Mouse (Mus musculus): ENCODE data around the gene Defb29. TPM values are rescaled to one million over a fixed set of nuclear protein-coding genes. Genes with fewer than 3 reads are reported as not detected.

Defb29 gene
- polyA plus RNA-seq, 1 experiment from 2014 or later = not detected

DNA sequence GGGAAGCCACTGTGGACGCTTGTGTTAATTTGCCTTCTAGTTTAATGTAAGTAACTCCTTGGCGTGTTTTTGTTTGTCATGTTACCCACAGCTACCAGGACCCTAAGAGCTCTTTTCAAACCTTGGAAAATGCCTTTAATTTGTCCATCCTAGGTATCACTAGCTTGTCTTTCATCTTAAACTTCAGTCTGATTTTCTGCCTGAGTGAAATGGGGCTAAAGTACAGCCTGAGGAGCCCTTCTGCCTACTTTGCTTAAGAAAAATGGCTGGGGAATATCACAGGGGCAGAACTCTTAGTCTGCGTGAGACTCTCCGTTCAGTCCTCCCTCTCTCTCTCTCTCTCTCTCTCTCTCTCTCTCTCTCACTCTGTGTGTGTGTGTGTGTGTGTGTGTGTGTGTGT, 30.0 kb upstream of the Defb29 start:
- H3K4me2 ChIP-seq (ENCODE audit: low read depth, low read length) = no peak overlapping the region
- WGBS = 72% methylated on average over 4 of the region's 4 CpGs
- no peaks in the 10 kb centered on the region for H3K9me3 ChIP-seq (ENCODE audit: control insufficient read depth, low read length)
- no peak overlapping the region for H3K4me3 ChIP-seq (ENCODE audit: low read length)
- no peak for ATAC-seq
- H3K27ac ChIP-seq (ENCODE audit: low read length) = no peak overlapping the region
- H3K9ac ChIP-seq (ENCODE audit: low read depth, low read length) = no peak overlapping the region
- H3K36me3 ChIP-seq (ENCODE audit: control insufficient read depth, insufficient read depth, low read length) = no peaks in the 10 kb centered on the region
- no peaks in the 10 kb centered on the region for H3K4me1 ChIP-seq (ENCODE audit: control insufficient read depth, insufficient read depth, low read length)
- no peaks in the 10 kb centered on the region; the same call in 1 of the 2 replicates for H3K27me3 ChIP-seq (replicated peaks; ENCODE audit: control insufficient read depth, insufficient read depth, low read length)

DNA sequence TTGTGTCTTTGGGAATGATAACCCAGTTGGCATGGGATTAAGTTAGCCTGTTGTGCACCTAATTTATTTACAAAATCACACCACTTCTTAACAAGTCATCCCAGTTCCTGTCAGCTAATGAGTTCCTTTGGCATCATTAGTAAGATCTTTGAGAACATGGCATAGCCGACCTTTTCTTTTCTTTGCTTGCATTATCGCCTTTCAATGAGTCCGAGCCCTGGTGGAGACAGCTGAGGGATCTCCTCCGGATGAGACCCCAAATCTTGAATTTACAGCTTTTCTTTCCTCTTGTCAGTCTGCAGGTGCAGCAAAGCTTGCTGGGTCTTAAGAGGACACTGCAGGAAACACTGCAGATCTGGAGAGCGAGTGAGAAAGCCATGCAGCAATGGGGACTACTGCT, 29.1 kb upstream of the Defb29 start, which contains the start of gene Gm17416:
Gene Gm17416 (plus strand): TSS at position 301 of the 400 bp plus-strand sequence.
- Histone ChIP-seq H3K27ac (ENCODE audit: low read length) (no peak within 1 kb of the TSS), H3K4me2 (ENCODE audit: low read depth, low read length) (no peak within 1 kb of the TSS), H3K36me3 (ENCODE audit: control insufficient read depth, insufficient read depth, low read length) (no peaks in the 10 kb centered on the region), H3K9ac (ENCODE audit: low read depth, low read length) (no peak within 1 kb of the TSS), H3K4me1 (ENCODE audit: control insufficient read depth, insufficient read depth, low read length) (no peaks in the 10 kb centered on the region), H3K9me3 (ENCODE audit: control insufficient read depth, low read length) (no peaks in the 10 kb centered on the region), H3K27me3 (replicated peaks; ENCODE audit: control insufficient read depth, insufficient read depth, low read length) (no peaks in the 10 kb centered on the region; the same call in 1 of the 2 replicates), H3K4me3 (ENCODE audit: low read length) (no peak within 1 kb of the TSS)
- WGBS = 88% methylated on average over 5 of the region's 5 CpGs
- ATAC-seq = no peak

DNA sequence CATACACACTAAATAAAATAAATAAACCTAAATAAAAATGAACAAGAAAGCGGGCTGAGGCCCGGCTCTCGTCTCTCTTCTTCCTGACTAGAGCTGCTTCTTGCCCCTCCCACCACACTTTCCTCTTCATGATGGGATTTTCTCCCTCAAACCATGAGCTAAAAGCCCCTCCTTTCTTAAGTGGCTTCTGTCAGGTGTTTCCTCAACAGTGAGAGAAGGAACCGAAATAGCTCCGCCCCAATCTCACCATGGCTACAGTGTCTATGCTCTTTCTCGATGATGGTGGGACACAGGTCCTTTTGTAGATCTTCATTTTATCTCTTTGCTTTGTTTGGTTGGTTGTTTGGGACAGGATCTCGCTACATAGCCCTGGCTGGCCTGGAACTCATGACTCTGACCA, 16.8 kb upstream of the Defb29 start:
- no peak overlapping the region for H3K9ac ChIP-seq (ENCODE audit: low read depth, low read length)
- no peak for ATAC-seq

DNA sequence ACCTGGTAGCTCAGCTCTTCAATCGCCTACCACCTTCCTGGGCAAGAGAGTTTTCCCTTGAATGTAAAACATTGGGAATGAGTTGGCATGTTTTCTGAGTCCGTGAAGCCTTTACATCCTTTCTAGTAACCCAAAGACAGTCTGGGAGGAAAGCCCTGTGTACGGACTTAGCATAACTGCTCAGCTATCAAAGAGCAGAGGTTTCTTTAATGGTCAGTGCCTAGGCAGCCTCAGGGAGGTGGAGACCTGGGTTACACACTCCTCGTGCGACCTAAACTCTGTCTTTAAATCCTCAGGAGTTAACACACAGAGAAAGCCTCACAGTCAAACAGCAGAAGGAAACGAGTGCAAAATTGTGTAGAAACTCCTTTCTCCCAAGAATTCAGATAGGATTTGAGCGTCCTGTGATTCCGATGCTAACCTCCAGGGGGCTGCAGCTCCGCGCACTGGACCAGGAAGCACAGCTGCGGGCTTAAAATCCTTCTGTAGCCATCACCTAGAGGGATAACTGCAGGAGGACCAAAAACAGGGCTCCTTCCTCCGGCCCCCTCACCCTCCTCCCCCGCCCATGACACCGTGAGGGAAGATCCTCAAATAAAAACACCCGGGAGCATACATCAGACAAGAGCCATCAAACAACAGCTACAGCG, 14.0 kb upstream of the Defb29 start:
- Histone ChIP-seq H3K4me1 (ENCODE audit: control insufficient read depth, insufficient read depth, low read length) (no peaks in the 10 kb centered on the region), H3K9me3 (ENCODE audit: control insufficient read depth, low read length) (no peaks in the 10 kb centered on the region), H3K36me3 (ENCODE audit: control insufficient read depth, insufficient read depth, low read length) (no peaks in the 10 kb centered on the region), H3K9ac (ENCODE audit: low read depth, low read length) (no peak overlapping the region), H3K4me3 (ENCODE audit: low read length) (no peak overlapping the region), H3K27ac (ENCODE audit: low read length) (no peak overlapping the region), H3K4me2 (ENCODE audit: low read depth, low read length) (peak overlapping the region; percentile 1; the same call in 1 of the 2 replicates), H3K27me3 (replicated peaks; ENCODE audit: control insufficient read depth, insufficient read depth, low read length) (no peaks in the 10 kb centered on the region)
- 10% methylated on average over 16 of the region's 16 CpGs for WGBS
- 0 out of 2 replicates have a peak, but pooled peaks have one; percentile 48 for ATAC-seq

More for the DNA sequence above, 16.8 kb upstream of the Defb29 start:
- Histone ChIP-seq H3K27ac (ENCODE audit: low read length) (no peak overlapping the region), H3K4me2 (ENCODE audit: low read depth, low read length) (no peak overlapping the region), H3K4me1 (ENCODE audit: control insufficient read depth, insufficient read depth, low read length) (no peaks in the 10 kb centered on the region), H3K27me3 (replicated peaks; ENCODE audit: control insufficient read depth, insufficient read depth, low read length) (no peaks in the 10 kb centered on the region), H3K9me3 (ENCODE audit: control insufficient read depth, low read length) (no peaks in the 10 kb centered on the region), H3K36me3 (ENCODE audit: control insufficient read depth, insufficient read depth, low read length) (no peaks in the 10 kb centered on the region), H3K4me3 (ENCODE audit: low read length) (no peak overlapping the region)
- 87% methylated on average over 7 of the region's 7 CpGs for WGBS

DNA sequence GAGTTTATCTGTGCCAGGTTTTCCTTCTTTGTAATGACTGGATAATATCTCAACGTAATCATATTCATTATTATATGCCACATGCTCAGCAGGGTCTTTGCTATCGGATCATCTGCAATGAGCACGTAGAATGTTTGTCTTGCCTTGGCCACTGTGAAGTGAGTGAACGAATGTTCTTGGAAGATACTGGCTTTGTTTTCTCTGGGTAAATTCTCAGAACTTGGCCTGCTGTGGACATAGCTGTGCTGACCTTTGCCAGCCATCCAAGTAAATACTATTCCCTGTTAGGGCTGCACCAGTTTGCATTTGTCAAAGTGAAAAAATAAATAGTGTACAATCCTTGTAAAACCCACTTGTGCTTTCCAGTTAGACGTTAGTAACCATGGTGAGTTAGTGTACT, 8.2 kb upstream of the Defb29 start:
- H3K4me1 ChIP-seq (ENCODE audit: control insufficient read depth, insufficient read depth, low read length) = no peaks in the 10 kb centered on the region
- H3K36me3 ChIP-seq (ENCODE audit: control insufficient read depth, insufficient read depth, low read length) = no peaks in the 10 kb centered on the region
- H3K27ac ChIP-seq (ENCODE audit: low read length) = no peak overlapping the region
- no peak overlapping the region for H3K9ac ChIP-seq (ENCODE audit: low read depth, low read length)
- H3K27me3 ChIP-seq (replicated peaks; ENCODE audit: control insufficient read depth, insufficient read depth, low read length) = no peaks in the 10 kb centered on the region
- no peak for ATAC-seq
- WGBS = 59% methylated on average over 5 of the region's 5 CpGs
- no peaks in the 10 kb centered on the region for H3K9me3 ChIP-seq (ENCODE audit: control insufficient read depth, low read length)
- H3K4me2 ChIP-seq (ENCODE audit: low read depth, low read length) = no peak overlapping the region
- no peak overlapping the region for H3K4me3 ChIP-seq (ENCODE audit: low read length)

DNA sequence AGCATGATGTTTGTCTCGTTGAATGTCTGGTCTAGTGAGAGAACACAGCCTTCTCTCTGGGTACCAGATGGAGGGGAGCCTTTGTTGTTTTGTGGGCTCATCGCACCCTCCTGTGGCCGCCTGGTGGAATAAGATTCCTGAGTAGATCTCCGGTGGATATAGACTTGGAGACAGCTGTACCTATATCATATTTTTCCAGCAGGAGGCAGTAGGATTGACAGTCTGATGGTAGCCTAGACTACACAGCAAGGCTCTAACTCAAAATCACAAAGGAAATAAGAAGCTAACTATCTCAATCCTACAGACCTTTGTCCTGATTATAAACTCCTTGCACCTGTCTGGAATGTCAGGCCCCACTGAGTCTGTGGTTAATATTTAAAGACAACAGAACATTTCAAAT, 4.8 kb upstream of the Defb29 start:
- no peak overlapping the region for H3K4me2 ChIP-seq (ENCODE audit: low read depth, low read length)
- peak; percentile 94 for ATAC-seq
- no peak overlapping the region for H3K27ac ChIP-seq (ENCODE audit: low read length)
- no peak overlapping the region for H3K9ac ChIP-seq (ENCODE audit: low read depth, low read length)
- H3K36me3 ChIP-seq (ENCODE audit: control insufficient read depth, insufficient read depth, low read length) = no peaks in the 10 kb centered on the region
- no peaks in the 10 kb centered on the region for H3K4me1 ChIP-seq (ENCODE audit: control insufficient read depth, insufficient read depth, low read length)
- 15% methylated on average over 4 of the region's 4 CpGs for WGBS
- no peaks in the 10 kb centered on the region for H3K9me3 ChIP-seq (ENCODE audit: control insufficient read depth, low read length)
- no peak overlapping the region for H3K4me3 ChIP-seq (ENCODE audit: low read length)
- no peaks in the 10 kb centered on the region for H3K27me3 ChIP-seq (replicated peaks; ENCODE audit: control insufficient read depth, insufficient read depth, low read length)

DNA sequence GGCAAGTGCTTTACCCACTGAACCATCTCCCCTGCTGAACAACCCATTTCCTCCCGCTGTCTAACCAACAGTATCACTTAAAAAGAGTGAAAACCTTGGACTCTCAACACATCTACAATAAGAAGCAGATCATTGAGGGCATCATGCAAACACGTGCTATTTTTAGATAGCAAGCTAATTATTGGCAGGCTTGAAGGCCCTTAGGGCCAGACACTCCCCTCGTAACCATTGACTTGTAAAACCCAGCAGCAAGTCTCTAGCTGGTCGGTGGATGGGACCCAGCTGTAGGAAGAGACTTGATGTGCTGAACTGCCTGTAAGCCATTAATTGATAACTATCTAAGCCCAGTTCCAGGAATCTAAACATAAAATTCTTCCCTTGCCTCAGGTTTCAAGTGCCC, 3.6 kb upstream of the Defb29 start:
- Histone ChIP-seq H3K4me2 (ENCODE audit: low read depth, low read length) (no peak overlapping the region), H3K9me3 (ENCODE audit: control insufficient read depth, low read length) (no peaks in the 10 kb centered on the region), H3K4me3 (ENCODE audit: low read length) (no peak overlapping the region), H3K27me3 (replicated peaks; ENCODE audit: control insufficient read depth, insufficient read depth, low read length) (no peaks in the 10 kb centered on the region), H3K4me1 (ENCODE audit: control insufficient read depth, insufficient read depth, low read length) (no peaks in the 10 kb centered on the region), H3K9ac (ENCODE audit: low read depth, low read length) (no peak overlapping the region), H3K27ac (ENCODE audit: low read length) (0 out of 2 replicates have a peak overlapping the region, but pooled peaks have one; percentile 3), H3K36me3 (ENCODE audit: control insufficient read depth, insufficient read depth, low read length) (no peaks in the 10 kb centered on the region)
- ATAC-seq = peak; percentile 44
- WGBS = 59% methylated on average over 4 of the region's 4 CpGs

DNA sequence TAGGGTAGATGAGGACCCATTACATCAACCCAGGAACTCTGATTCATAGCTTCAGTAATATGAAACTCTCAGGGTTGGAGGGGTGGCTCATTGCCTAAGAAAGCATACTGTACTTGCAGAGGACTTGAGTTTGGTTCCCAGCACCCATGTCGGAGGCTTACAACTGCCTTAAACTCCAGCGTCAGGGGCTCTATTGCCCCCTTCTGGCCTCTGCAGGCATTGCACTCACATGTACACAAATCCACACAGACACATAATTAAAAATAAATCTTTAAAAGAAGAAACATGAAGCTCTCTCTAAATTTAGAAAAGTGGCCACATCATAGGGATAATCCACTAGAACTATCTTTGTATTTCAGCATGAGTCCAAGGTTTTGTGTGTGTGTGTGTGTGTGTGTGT, 3.0 kb upstream of the Defb29 start:
- WGBS = 73% methylated on average over 2 of the region's 2 CpGs
- H3K27ac ChIP-seq (ENCODE audit: low read length) = no peak overlapping the region
- no peaks in the 10 kb centered on the region for H3K27me3 ChIP-seq (replicated peaks; ENCODE audit: control insufficient read depth, insufficient read depth, low read length)
- H3K36me3 ChIP-seq (ENCODE audit: control insufficient read depth, insufficient read depth, low read length) = no peaks in the 10 kb centered on the region
- no peak overlapping the region for H3K9ac ChIP-seq (ENCODE audit: low read depth, low read length)
- H3K4me3 ChIP-seq (ENCODE audit: low read length) = no peak overlapping the region
- ATAC-seq = no peak
- H3K4me1 ChIP-seq (ENCODE audit: control insufficient read depth, insufficient read depth, low read length) = no peaks in the 10 kb centered on the region
- no peaks in the 10 kb centered on the region for H3K9me3 ChIP-seq (ENCODE audit: control insufficient read depth, low read length)
- no peak overlapping the region for H3K4me2 ChIP-seq (ENCODE audit: low read depth, low read length)

DNA sequence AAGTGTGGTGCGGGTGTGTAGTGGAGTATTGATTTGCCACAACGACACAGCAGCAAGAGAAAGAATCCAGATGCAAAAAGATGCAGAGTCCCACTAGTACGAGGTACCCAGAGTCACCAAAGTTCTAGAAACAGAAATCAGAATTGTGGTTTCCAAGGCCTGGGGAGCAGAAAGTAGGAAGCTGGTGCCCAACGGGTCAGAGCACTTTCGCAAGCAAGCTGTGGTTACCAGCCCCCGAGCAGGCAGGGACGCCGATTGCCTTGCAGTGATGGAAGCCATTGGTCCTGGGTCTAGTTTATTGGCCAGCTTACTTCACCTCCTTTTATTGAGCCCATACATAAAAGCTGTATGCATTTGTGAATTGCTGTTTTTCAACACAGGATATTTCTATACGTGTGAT, 2.1 kb upstream of the Defb29 start:
- Histone ChIP-seq H3K4me3 (ENCODE audit: low read length) (no peak overlapping the region), H3K27ac (ENCODE audit: low read length) (no peak overlapping the region), H3K27me3 (replicated peaks; ENCODE audit: control insufficient read depth, insufficient read depth, low read length) (no peaks in the 10 kb centered on the region), H3K36me3 (ENCODE audit: control insufficient read depth, insufficient read depth, low read length) (no peaks in the 10 kb centered on the region), H3K9me3 (ENCODE audit: control insufficient read depth, low read length) (no peaks in the 10 kb centered on the region), H3K4me2 (ENCODE audit: low read depth, low read length) (no peak overlapping the region), H3K4me1 (ENCODE audit: control insufficient read depth, insufficient read depth, low read length) (no peaks in the 10 kb centered on the region), H3K9ac (ENCODE audit: low read depth, low read length) (no peak overlapping the region)
- 77% methylated on average over 9 of the region's 9 CpGs for WGBS
- ATAC-seq = no peak

DNA sequence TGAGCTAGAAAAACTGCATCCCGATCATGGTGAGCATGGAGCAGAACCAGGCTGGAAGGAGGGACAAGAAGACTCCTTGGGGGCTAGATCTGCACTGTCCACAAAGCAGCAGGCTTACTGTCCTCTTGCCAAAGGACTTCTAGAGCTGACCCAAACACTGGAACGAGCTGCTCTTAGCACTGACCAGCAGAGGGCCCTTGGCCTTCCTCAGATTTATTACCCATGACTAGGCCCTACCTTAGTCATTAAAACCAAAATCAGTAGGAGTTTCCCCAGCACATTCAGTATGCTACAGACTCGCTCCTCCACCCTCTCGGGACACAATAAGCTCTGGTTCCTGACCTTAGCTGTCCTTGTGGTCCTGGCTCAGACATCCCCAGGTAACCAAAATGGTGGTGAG, 21.9 kb downstream of the Defb29 start, which contains the start of gene Defb28:
Gene Defb28 (plus strand): TSS at position 275 of the 400 bp plus-strand sequence.
- no peaks in the 10 kb centered on the region for H3K9me3 ChIP-seq (ENCODE audit: control insufficient read depth, low read length)
- H3K4me2 ChIP-seq (ENCODE audit: low read depth, low read length) = no peak within 1 kb of the TSS
- H3K27me3 ChIP-seq (replicated peaks; ENCODE audit: control insufficient read depth, insufficient read depth, low read length) = no peaks in the 10 kb centered on the region
- H3K4me1 ChIP-seq (ENCODE audit: control insufficient read depth, insufficient read depth, low read length) = no peaks in the 10 kb centered on the region
- ATAC-seq = no peak
- WGBS = 69% methylated on average over 4 of the region's 4 CpGs
- no peak within 1 kb of the TSS for H3K27ac ChIP-seq (ENCODE audit: low read length)
- no peaks in the 10 kb centered on the region for H3K36me3 ChIP-seq (ENCODE audit: control insufficient read depth, insufficient read depth, low read length)
- no peak within 1 kb of the TSS for H3K4me3 ChIP-seq (ENCODE audit: low read length)
- H3K9ac ChIP-seq (ENCODE audit: low read depth, low read length) = no peak within 1 kb of the TSS

Measured in intestine, embryonic 16.5 days (tissue).